Mouse (Mus musculus) brain, embryonic 14.5 days (tissue): ENCODE data around the gene Serpina3m. TPM values are rescaled to one million over a fixed set of nuclear protein-coding genes. Genes with fewer than 3 reads are reported as not detected.
"Not testable (repeated sequence)": the region's sequence is repeated elsewhere in the genome, so short reads cannot be mapped to it uniquely, and the experiment has no call there.

Source experiments
- DNase-seq: peaks from one replicate; pipeline ENCODE4 v3.0.0-alpha.2; 2011; ENCODE audit warnings: low read depth
- CTCF ChIP-seq: fragments of 200-500 bp; IDR thresholded peaks from 2 replicates; pipeline ENCODE4 v1.5.1; 2012; ENCODE audit warnings: inconsistent platforms, mild to moderate bottlenecking, moderate library complexity, borderline replicate concordance; ENCODE audit not compliant: insufficient read depth, insufficient read length; ENCODE audit errors: extremely low read depth
- POLR2A ChIP-seq: fragments of 200-500 bp; IDR thresholded peaks from 2 replicates; pipeline ENCODE4 v1.6.1; 2012; ENCODE audit warnings: mild to moderate bottlenecking, inconsistent platforms, borderline replicate concordance; ENCODE audit not compliant: poor library complexity, insufficient read depth, insufficient read length, severe bottlenecking; ENCODE audit errors: extremely low read depth
- polyA plus RNA-seq: library from polyadenylated mRNA; depleted of rRNA; stranded (reverse); fragments of >200 nt; gene quantifications from 2 replicates; pipeline ENCODE4 v1.2.3, GENCODE M21; 2012; rRNA removed

The Serpina3m gene
- not detected in 2 replicates for polyA plus RNA-seq

DNA sequence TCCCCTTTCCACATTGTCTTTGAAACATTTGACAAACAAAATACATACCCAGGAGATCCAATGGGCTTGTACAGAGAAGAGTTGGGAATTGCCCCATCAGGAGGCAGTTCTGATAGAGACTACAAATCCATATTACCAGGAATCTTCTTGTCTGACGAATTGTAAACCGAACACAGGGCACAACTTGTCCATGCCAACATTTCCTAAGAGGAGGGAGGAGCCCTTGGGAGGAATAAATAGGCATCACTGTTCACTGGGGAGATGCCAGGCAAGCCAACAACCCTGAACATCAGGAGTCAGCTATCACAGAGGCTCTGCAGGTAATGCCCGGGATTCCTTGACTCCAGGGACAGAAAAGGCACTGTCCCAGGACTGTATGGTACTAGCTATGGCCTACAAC, at the start of gene Serpina3m, which contains the start of gene Serpina3k:
Serpina3m (plus strand) TSS at position 261 of the 400 bp plus-strand sequence.
Serpina3k (plus strand) TSS at position 261 of the 400 bp plus-strand sequence.
- DNase-seq, result not testable (repeated sequence)

- no peak for DNase-seq
- TF ChIP-seq POLR2A (no peak), CTCF (no peak)
Observed at GRCm38 (mm10) chr12:104289872-104290271, 48.4 kb upstream of the Serpina3m start.

- TF ChIP-seq CTCF, result no peak
- no peak for TF ChIP-seq POLR2A
Observed at GRCm38 (mm10) chr12:104293963-104294362, 44.3 kb upstream of the Serpina3m start.

GRCm38 (mm10) chr12:104298049-104298448, 40.2 kb upstream of the Serpina3m start:
- TF ChIP-seq POLR2A (no peak), CTCF (no peak)
- no peak for DNase-seq

More at GRCm38 (mm10) chr12:104293963-104294362, 44.3 kb upstream of the Serpina3m start:
- no peak for DNase-seq

- TF ChIP-seq POLR2A, result no peak
- no peak for DNase-seq
Observed at GRCm38 (mm10) chr12:104305991-104306390, 32.3 kb upstream of the Serpina3m start.

GRCm38 (mm10) chr12:104314253-104314652, 24.0 kb upstream of the Serpina3m start, which contains the start of gene Serpina3j:
Serpina3j (plus strand) TSS chr12:104314553.
- TF ChIP-seq POLR2A (no peak), CTCF (no peak)
- no peak for DNase-seq

- no peak for TF ChIP-seq CTCF
- DNase-seq, result no peak
Observed at GRCm38 (mm10) chr12:104322454-104322853, 15.8 kb upstream of the Serpina3m start.

DNA sequence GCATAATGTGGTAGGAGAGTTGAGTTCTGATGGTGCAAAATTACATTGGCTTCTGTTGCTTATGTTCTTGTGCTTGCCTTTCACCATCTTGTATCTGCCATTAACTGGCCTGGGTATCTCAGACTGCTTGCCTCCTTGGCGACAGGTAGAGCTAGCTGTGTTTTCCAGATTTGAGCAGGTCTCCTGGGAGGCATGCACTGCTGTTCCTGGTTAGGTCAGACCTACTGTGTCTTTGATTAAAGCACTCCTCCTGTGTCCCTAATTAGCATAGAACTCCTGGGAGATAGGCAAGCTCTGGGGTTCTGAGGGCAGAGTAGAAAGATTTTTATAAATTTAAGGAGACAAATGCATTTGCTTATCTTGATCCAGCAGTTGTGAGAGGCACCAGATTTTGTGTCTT, 6.6 kb upstream of the Serpina3m start:
- no peak for DNase-seq
- TF ChIP-seq CTCF (no peak), POLR2A (no peak)

DNA sequence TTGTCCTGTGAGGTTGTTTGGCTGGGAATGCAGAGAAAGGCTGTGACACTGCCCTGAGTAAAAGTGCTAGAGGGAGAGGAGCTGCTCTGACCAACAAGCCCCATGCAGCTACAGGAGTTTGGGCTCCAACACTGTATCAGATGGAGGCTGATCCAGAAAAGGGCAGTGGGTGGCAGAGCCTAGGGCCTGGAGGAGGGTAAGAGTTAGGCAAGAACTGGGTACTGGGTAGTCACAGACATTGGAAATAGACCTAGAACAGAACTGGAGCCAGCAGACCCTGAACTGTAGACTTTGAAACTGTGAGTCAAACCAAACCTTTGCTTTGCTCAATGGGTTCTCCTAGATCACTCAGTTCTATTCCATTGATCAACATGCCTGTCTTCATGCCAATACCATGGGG, 1.4 kb upstream of the Serpina3m start:
- not testable (repeated sequence) for DNase-seq

GRCm38 (mm10) chr12:104338705-104339104, 419 bp downstream of the Serpina3m start:
- TF ChIP-seq CTCF, result no peak
- no peak for TF ChIP-seq POLR2A
- DNase-seq, result no peak

GRCm38 (mm10) chr12:104342489-104342888, 4.2 kb downstream of the Serpina3m start:
- DNase-seq, result not testable (repeated sequence)

DNA sequence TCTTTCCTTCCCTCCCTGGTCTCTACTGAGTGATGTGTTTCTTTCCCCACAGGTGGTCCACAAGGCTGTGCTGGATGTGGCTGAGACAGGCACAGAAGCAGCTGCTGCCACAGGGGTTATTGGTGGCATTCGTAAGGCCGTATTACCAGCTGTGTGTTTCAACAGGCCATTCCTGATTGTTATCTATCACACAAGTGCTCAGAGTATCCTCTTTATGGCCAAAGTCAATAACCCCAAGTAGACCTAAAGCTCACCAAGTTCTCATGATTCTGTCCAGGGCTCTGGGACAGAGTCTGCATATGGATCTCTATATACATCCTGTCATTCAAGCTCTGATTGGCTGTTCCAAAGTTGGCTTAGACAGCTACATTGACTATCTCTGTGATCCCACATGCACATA, 6.9 kb downstream of the Serpina3m start:
- TF ChIP-seq POLR2A, result no peak
- no peak for TF ChIP-seq CTCF
- no peak for DNase-seq

DNA sequence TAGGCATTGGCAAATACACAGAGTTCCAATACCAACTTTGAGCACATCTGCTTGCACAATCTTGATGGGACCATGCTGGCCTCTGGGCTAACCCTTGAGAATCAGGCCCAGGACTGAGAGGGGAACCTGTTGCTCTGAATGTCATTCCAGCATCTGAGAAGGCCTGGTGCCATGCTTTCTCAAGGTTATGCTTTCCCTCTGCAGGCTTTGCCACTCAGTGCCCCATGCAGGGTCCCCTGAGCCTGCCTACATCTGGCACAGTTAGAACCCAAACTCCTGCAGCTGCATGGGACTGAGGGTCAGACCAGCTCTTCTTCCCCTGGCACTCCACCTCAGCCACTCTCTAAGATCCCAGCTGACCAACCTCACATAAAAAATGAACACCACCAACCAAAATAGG, 7.4 kb downstream of the Serpina3m start:
- no peak for DNase-seq
- TF ChIP-seq POLR2A (no peak), CTCF (no peak)
